Mouse (Mus musculus) small intestine, adult 2 months (tissue): ENCODE results near the gene Ddrgk1.

ENCODE experiments used
- CTCF ChIP-seq: fragments of 200-500 bp; IDR thresholded peaks from 2 replicates; pipeline ENCODE4 v1.5.1; 2012; ENCODE audit warnings: low read depth, mild to moderate bottlenecking, control low read depth, inconsistent platforms, low read length, moderate library complexity, mixed read lengths; ENCODE audit not compliant: insufficient replicate concordance, insufficient read length; ENCODE audit errors: extremely low read depth
- POLR2A ChIP-seq: fragments of 200-500 bp; IDR thresholded peaks from 2 replicates; pipeline ENCODE4 v1.6.1; 2012; ENCODE audit warnings: low read depth, mild to moderate bottlenecking, control low read depth, inconsistent platforms, low read length, moderate library complexity

GRCm38 (mm10) chr2:130679154-130679553 lies 14.7 kb upstream of the Ddrgk1 start:
- no peak for TF ChIP-seq CTCF
- TF ChIP-seq POLR2A, result no peak
